Mouse (Mus musculus) forebrain, embryonic 16.5 days (tissue): ENCODE measurements at regions not wholly inside any gene's neighbourhood (a gene's known extent, or its start where the extent isn't known, plus 50 kb on each side); places are given as distances from the start of the nearest gene placed in this dataset.

Experiments
- ATAC-seq: fragments of 200-750 bp; cut with Nextera tagmentation; 2 replicates; pipeline ENCODE4 v1.8.0; 2017; ENCODE audit warnings: mild to moderate bottlenecking, moderate library complexity
- H3K27ac ChIP-seq: fragments of 300-500 bp; sonication (generic); 2 replicates; pipeline ENCODE4 v1.5.1; 2014; ENCODE audit warnings: low read length, control low read depth
- H3K27me3 ChIP-seq: fragments of 300-500 bp; sonication (generic); replicated peaks from 2 replicates; pipeline ENCODE4 v1.6.1; 2014; ENCODE audit warnings: low read length; ENCODE audit not compliant: control insufficient read depth, insufficient read depth
- H3K36me3 ChIP-seq: fragments of 300-500 bp; sonication (generic); 2 replicates; pipeline ENCODE4 v1.6.1; 2014; ENCODE audit not compliant: control insufficient read depth, insufficient read depth
- H3K4me1 ChIP-seq: fragments of 300-500 bp; sonication (generic); replicated peaks from 2 replicates; pipeline ENCODE4 v1.6.1; 2014; ENCODE audit warnings: low read length; ENCODE audit not compliant: control insufficient read depth, insufficient read depth
- H3K4me2 ChIP-seq: fragments of 300-500 bp; sonication (generic); 2 replicates; pipeline ENCODE4 v1.6.1; 2014; ENCODE audit warnings: mild to moderate bottlenecking, low read length, control low read depth
- H3K4me3 ChIP-seq: fragments of 300-500 bp; sonication (generic); replicated peaks from 2 replicates; pipeline ENCODE4 v1.5.1; 2014; ENCODE audit warnings: mild to moderate bottlenecking, low read length, control low read depth
- H3K9ac ChIP-seq: fragments of 300-500 bp; sonication (generic); replicated peaks from 2 replicates; pipeline ENCODE4 v1.6.1; 2014; ENCODE audit warnings: low read depth, low read length, control low read depth
- H3K9me3 ChIP-seq: fragments of 300-500 bp; sonication (generic); 2 replicates; pipeline ENCODE4 v1.6.1; 2016; ENCODE audit warnings: low read length; ENCODE audit not compliant: control insufficient read depth
- WGBS: fragments of 180-500 bp; shearing (Covaris S2); extraction: QIAGEN DNeasy Blood & Tissue Kit; methylation state at CpG from one replicate; pipeline ENCODE4 v1.1.7; 2014; 5-methylcytosine and 5-hydroxymethylcytosine counted together

DNA sequence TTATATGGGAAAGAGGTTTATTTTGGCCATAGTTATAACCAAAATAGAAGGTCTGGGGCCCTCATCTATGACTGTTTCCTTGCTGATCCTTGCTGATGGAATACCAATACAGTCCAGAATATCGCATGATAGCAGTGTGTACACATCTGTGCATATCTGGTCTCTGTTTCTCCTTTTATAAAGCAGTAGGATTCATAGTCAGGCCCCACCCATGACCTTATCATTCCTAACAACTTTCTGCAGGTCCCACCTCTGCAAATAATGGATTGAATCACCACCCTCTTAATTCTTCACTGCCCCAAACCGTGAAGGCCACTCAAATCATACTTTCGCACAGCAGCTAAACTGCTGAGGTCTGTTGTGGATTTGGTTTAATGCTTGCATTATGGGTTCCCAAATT lies 186.5 kb downstream of the Fam43a start:
- H3K9me3 ChIP-seq = no peaks in the 10 kb centered on the region
- no peak overlapping the region for H3K4me3 ChIP-seq
- no peak overlapping the region for H3K9ac ChIP-seq
- H3K4me2 ChIP-seq = no peak overlapping the region
- over 99% methylated on average over 3 of the region's 3 CpGs for WGBS
- no peaks in the 10 kb centered on the region for H3K36me3 ChIP-seq
- H3K27me3 ChIP-seq = no peaks in the 10 kb centered on the region
- no peak overlapping the region for H3K27ac ChIP-seq
- ATAC-seq = no peak
- peaks cover 8% of the 10 kb centered on the region for H3K4me1 ChIP-seq

DNA sequence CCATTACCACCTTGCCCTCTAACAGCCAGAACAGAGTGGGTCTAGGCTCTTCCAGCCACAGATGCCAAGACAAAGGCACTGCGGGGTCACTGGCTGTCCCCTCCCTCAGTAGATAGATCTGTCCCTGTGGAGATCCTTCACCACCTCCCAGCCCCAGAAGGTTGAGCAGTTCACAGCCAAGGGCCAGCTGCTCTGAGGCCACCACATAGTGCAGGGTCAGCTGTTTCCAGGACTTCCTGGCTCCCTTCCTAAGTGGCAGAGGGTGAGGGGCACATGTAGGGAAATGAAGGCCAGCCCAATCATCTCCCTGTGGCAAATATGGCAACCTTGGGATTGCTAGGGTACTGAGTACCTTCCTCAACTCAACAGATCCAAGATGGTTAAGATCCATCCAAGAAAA lies 187.8 kb downstream of the Fam43a start:
- Histone ChIP-seq H3K4me3 (no peak overlapping the region), H3K4me1 (peaks cover 15% of the 10 kb centered on the region), H3K27me3 (no peaks in the 10 kb centered on the region), H3K27ac (no peak overlapping the region), H3K4me2 (no peak overlapping the region), H3K9ac (no peak overlapping the region), H3K36me3 (no peaks in the 10 kb centered on the region), H3K9me3 (no peaks in the 10 kb centered on the region)
- ATAC-seq = no peak
- 96% methylated on average over 1 of the region's 1 CpGs for WGBS

- Histone ChIP-seq H3K27me3 (no peaks in the 10 kb centered on the region), H3K9me3 (no peaks in the 10 kb centered on the region), H3K4me1 (peaks cover 25% of the 10 kb centered on the region), H3K4me2 (no peak overlapping the region), H3K36me3 (no peaks in the 10 kb centered on the region), H3K27ac (no peak overlapping the region), H3K4me3 (no peak overlapping the region), H3K9ac (no peak overlapping the region)
- no peak for ATAC-seq
- WGBS = 83% methylated on average over 11 of the region's 11 CpGs
Observed at GRCm38 (mm10) chr16:30788321-30788781, 188.8 kb downstream of the Fam43a start.

DNA sequence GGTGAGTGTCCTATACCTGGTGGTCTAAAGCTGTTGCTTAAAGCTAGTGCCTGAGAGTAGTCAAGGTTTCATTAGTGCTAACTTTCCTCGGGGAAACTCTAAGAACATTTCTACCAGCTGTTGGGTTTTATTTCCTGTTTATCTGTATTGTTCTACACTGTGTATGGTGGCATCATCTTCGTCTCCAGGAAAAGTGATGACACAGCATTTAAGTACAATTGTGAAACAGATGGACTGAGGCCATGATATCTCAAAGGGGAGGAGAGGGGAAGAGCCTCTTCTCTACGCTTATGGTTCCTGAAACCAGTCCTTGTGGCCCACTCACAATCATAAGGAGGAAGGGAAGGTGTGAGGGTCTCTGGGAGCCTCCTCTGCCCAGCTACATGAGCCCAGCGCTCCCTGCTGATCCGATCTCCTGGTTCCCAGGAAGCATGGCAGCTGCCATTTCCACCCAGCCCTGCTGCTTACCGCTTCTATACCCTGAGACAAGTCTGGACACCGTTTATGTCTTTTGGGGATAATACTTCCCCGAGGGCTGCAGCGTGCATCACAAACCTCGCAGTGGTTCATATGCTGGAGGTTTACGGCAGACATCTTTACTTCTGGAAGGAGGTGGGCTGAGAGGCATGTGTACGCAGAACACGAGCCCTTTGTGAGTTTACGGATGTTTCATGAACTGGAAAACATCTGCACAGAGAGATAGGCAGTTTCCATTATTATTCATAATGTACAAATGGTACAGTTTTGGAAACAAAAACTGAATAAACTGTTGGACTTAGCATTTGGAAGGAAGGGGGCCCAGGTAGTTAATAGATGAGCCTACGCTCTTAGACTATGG lies 189.6 kb downstream of the Fam43a start:
- no peak for ATAC-seq
- H3K27ac ChIP-seq = no peak overlapping the region
- H3K27me3 ChIP-seq = no peaks in the 10 kb centered on the region
- H3K9me3 ChIP-seq = no peaks in the 10 kb centered on the region
- no peak overlapping the region for H3K9ac ChIP-seq
- H3K4me2 ChIP-seq = no peak overlapping the region
- peaks cover 31% of the 10 kb centered on the region for H3K4me1 ChIP-seq
- 86% methylated on average over 15 of the region's 15 CpGs for WGBS
- H3K4me3 ChIP-seq = no peak overlapping the region
- H3K36me3 ChIP-seq = no peaks in the 10 kb centered on the region

- Histone ChIP-seq H3K9ac (no peak overlapping the region), H3K27me3 (no peaks in the 10 kb centered on the region), H3K4me1 (peaks cover 31% of the 10 kb centered on the region), H3K27ac (no peak overlapping the region), H3K9me3 (no peaks in the 10 kb centered on the region), H3K4me3 (no peak overlapping the region), H3K36me3 (no peaks in the 10 kb centered on the region), H3K4me2 (no peak overlapping the region)
- 48% methylated on average over 3 of the region's 3 CpGs for WGBS
- no peak for ATAC-seq
Observed at GRCm38 (mm10) chr16:30790036-30790435, 190.5 kb downstream of the Fam43a start.

DNA sequence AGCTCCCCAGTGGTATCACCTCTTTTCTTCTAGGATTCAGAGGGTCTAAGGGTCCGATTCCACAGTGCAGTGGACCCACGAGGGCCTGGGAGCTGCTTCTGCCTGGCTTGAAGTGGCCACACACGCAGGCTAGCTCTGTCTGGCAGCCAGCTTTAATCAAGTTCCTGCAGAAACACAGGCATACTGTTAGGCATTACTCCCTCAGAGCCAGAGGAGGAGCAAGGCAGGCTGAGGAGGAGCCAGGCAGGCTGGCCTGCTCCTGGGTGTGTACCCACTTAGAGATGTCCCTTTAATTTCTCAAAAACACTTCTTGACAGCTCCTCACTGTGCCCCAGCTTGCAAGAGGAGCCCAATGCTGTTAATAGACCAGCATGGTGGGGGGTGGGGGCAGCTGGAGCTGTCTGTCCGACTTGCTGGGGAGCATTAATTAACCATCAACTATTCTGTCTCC lies 191.1 kb downstream of the Fam43a start:
- no peak overlapping the region for H3K27ac ChIP-seq
- no peaks in the 10 kb centered on the region for H3K9me3 ChIP-seq
- H3K9ac ChIP-seq = no peak overlapping the region
- no peaks in the 10 kb centered on the region for H3K27me3 ChIP-seq
- no peak overlapping the region for H3K4me3 ChIP-seq
- no peaks in the 10 kb centered on the region for H3K36me3 ChIP-seq
- H3K4me2 ChIP-seq = no peak overlapping the region
- peaks cover 31% of the 10 kb centered on the region for H3K4me1 ChIP-seq
- WGBS = 15% methylated on average over 4 of the region's 4 CpGs
- ATAC-seq = peak; percentile 63

DNA sequence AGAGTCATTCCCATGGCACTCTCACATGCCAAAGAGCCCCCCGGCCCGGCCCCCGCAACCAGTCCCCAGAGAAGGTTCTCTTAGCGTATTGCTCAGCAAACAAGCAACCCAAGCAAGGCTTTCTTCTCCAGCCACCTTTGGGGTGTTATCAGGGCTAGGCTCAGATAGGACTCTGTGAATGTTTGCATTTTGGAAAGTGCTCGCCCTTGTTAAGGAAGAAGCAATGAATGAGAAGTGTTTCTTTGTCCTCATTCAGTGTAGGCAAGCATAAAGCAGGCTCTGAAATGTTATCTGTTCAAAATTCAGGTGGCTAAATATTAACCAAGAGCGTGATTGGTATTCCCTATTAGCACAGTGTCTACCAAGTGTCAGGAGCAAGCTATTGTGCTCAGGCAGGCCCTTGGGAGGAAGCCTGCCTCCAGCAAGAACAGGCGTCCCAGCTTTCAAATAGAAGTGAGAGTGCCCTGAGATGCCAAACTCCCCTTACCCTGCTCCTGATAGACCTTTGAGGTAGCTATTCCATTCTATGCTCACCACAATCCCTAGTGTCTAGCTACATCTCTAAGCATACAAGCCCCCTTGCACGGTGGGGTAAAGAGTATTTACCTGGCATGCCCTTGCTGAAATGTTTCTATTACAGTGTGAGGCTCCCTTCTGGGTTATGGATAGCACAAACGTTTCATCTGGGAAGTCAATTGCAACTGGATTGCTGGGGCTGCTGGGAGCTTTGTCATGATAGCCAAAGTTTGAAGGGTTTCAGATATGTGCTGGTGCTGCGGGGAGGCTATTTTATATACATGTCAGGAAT lies 191.7 kb downstream of the Fam43a start:
- WGBS = 75% methylated on average over 10 of the region's 10 CpGs
- Histone ChIP-seq H3K4me1 (peaks cover 31% of the 10 kb centered on the region), H3K4me2 (no peak overlapping the region), H3K9ac (no peak overlapping the region), H3K27me3 (no peaks in the 10 kb centered on the region), H3K4me3 (no peak overlapping the region), H3K27ac (no peak overlapping the region), H3K36me3 (no peaks in the 10 kb centered on the region), H3K9me3 (no peaks in the 10 kb centered on the region)
- ATAC-seq = no peak

- Histone ChIP-seq H3K4me1 (peaks cover 31% of the 10 kb centered on the region), H3K27me3 (no peaks in the 10 kb centered on the region), H3K27ac (peak overlapping the region; percentile 12; the same call in 1 of the 2 replicates), H3K4me2 (no peak overlapping the region; the same call in 1 of the 2 replicates), H3K9ac (no peak overlapping the region), H3K36me3 (no peaks in the 10 kb centered on the region), H3K9me3 (no peaks in the 10 kb centered on the region), H3K4me3 (no peak overlapping the region)
- WGBS = 57% methylated on average over 11 of the region's 11 CpGs
- peak; percentile 64 for ATAC-seq
Observed at GRCm38 (mm10) chr16:30792738-30793377, 193.3 kb downstream of the Fam43a start.

DNA sequence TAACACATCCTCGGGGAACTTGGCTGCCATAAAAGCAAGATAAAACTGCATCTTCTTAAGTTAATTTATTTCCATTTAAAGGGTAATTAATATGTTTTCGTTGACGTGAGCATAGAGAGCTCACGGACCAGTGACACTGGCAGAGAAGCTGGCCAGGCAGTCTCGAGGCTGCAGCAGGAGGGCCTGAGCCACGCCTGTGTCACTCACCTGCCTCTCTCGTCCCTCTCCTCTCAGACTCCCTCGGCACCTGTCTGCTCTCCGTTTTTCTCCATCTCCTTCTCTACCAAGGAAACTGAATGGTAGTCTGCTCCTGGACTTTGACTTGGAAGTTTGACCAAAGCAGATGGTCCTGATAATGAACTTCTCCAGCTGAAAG lies 193.8 kb downstream of the Fam43a start:
- Histone ChIP-seq H3K36me3 (no peaks in the 10 kb centered on the region), H3K4me1 (peaks cover 34% of the 10 kb centered on the region), H3K4me3 (no peak overlapping the region), H3K9me3 (no peaks in the 10 kb centered on the region), H3K4me2 (peak overlapping the region; percentile 16; the same call in 1 of the 2 replicates), H3K9ac (no peak overlapping the region), H3K27me3 (no peaks in the 10 kb centered on the region), H3K27ac (peak overlapping the region; percentile 56)
- ATAC-seq = peak; percentile 53
- WGBS = 22% methylated on average over 9 of the region's 9 CpGs
